Mouse (Mus musculus) erythroblast, embryonic 14.5 days (primary cell): ENCODE data around the gene Gm11983. TPM values are rescaled to one million over a fixed set of nuclear protein-coding genes. Genes with fewer than 3 reads are reported as not detected.
"Not testable (repeated sequence)": the region's sequence is repeated elsewhere in the genome, so short reads cannot be mapped to it uniquely, and the experiment has no call there.

Experiments
- H3K27me3 ChIP-seq: 2 replicates; pipeline ENCODE4 v1.6.1; 2012; ENCODE audit warnings: inconsistent platforms; ENCODE audit not compliant: control insufficient read depth
- H3K36me3 ChIP-seq: 2 replicates; pipeline ENCODE4 v1.6.1; 2012; ENCODE audit warnings: mild to moderate bottlenecking, inconsistent platforms; ENCODE audit not compliant: control insufficient read depth
- H3K4me1 ChIP-seq: 2 replicates; pipeline ENCODE4 v1.6.1; 2012; ENCODE audit warnings: inconsistent platforms; ENCODE audit not compliant: control insufficient read depth
- H3K4me3 ChIP-seq: replicated peaks from 2 replicates; pipeline ENCODE3; 2012; ENCODE audit warnings: moderate library complexity, mild to moderate bottlenecking, inconsistent platforms
- H3K9me3 ChIP-seq: 2 replicates; pipeline ENCODE4 v1.6.1; 2012; ENCODE audit warnings: low read length, inconsistent platforms, mixed read lengths; ENCODE audit not compliant: control insufficient read depth
- GATA1 ChIP-seq: IDR thresholded peaks from 2 replicates; pipeline ENCODE4 v1.6.1; 2012; ENCODE audit warnings: low read length, inconsistent platforms, mixed read lengths
- TAL1 ChIP-seq: IDR thresholded peaks from 3 replicates; pipeline ENCODE4 v1.6.1; 2012; ENCODE audit warnings: low read length, inconsistent platforms, mixed read lengths
- polyA plus RNA-seq: library from polyadenylated mRNA; stranded (reverse); fragments of >175 nt; gene quantifications from 2 replicates; pipeline ENCODE4 v1.2.3, GENCODE M21; 2012

The Gm11983 gene
- polyA plus RNA-seq, 1 experiment: not detected

DNA sequence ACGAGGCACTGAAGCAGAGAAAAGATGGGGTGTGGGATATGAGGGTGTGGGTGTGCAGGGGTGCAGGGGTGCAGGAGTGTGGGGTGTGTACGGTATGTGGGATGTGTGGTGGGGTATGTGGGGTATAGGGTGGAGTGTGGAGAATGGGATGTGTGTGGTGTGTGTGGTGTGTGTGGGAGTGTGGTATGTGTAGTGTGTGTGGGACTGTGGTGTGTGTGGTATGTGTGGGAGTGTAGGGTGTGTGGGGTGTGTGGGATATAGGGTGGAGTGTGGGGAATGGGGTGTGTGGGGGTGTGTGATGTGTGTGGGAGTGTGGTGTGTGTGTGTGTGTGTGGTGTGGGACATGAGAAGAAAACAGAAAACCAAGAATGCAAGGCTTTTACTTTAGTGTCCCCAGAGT, 14.3 kb downstream of the Gm11983 start:
- H3K4me1 ChIP-seq: no peaks in the 10 kb centered on the region
- no peak for TF ChIP-seq GATA1
- TF ChIP-seq TAL1: no peak

DNA sequence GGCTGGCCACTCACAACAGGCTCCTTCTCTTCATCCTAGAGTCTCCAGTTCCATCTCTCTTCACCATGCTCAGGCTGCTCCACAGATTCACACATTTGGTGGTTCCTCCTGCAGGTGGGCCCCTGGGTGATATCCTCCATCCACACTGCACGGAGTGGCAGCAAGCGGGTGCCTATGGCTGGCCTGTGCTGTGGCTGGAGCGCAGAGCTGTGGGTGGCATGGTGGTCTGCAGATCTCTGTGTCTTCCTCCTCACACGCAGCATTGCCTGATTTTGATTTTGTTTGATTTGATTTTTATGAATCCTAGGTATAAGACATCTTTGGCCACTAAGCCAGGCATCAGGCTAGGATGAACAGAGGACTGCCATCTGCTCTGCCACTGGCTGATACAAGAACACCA, 23.0 kb downstream of the Gm11983 start:
- Histone ChIP-seq H3K27me3 (no peaks in the 10 kb centered on the region), H3K4me3 (no peak overlapping the region), H3K9me3 (peaks cover 7% of the 10 kb centered on the region; the same call in 1 of the 2 replicates), H3K4me1 (no peaks in the 10 kb centered on the region), H3K36me3 (no peaks in the 10 kb centered on the region)
- TF ChIP-seq TAL1 (no peak), GATA1 (no peak)

More for the DNA sequence above, 14.3 kb downstream of the Gm11983 start:
- Histone ChIP-seq H3K36me3 (no peaks in the 10 kb centered on the region), H3K27me3 (no peaks in the 10 kb centered on the region), H3K4me3 (no peak overlapping the region), H3K9me3 (peaks cover 5% of the 10 kb centered on the region; the same call in 1 of the 2 replicates)

GRCm38 (mm10) chr11:6802879-6803278, 34.6 kb downstream of the Gm11983 start:
- H3K9me3 ChIP-seq, H3K4me3 ChIP-seq, H3K36me3 ChIP-seq, H3K27me3 ChIP-seq, H3K4me1 ChIP-seq: not testable (repeated sequence)

DNA sequence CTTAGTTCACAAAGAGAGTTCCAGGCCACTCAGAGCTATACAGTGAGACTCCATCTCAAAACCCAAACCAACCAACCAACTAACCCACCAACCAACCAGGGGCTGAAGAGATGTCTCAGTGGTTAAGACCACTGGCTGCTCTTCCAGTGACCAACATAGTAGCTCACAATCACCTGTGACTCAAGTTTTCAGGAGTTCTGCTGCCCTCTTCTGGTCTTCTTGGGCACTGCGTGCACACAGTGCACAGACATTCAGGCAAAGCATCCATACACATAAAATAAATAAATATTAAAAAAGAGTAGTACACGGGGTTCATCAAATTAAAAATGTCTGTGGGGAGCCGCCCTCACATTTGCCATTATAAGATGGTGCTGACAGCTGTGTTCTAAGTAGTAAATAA, 46.8 kb downstream of the Gm11983 start:
- no peaks in the 10 kb centered on the region for H3K36me3 ChIP-seq
- H3K4me1 ChIP-seq: no peaks in the 10 kb centered on the region
- no peaks in the 10 kb centered on the region for H3K27me3 ChIP-seq
- no peak for TF ChIP-seq TAL1
- TF ChIP-seq GATA1: no peak
- no peak overlapping the region for H3K4me3 ChIP-seq
- H3K9me3 ChIP-seq: peaks cover 10% of the 10 kb centered on the region

Other genes starting within 250 kb of the Gm11983 start
- gene Nacad, start 231.6 kb downstream of the Gm11983 start, polyA plus RNA-seq: 1.7 and 3.1 TPM in 2 replicates
- 6.6 and 9.6 TPM in 2 replicates for gene Tbrg4, start 211.6 kb downstream of the Gm11983 start, polyA plus RNA-seq
- gene Wap, start 199.0 kb downstream of the Gm11983 start, polyA plus RNA-seq: not detected in 2 replicates
- gene Ramp3, start 179.1 kb downstream of the Gm11983 start, polyA plus RNA-seq: not detected in 2 replicates
- gene Adcy1, start 225.8 kb upstream of the Gm11983 start, polyA plus RNA-seq: under 0.01 TPM in 1 of 2 replicates, not detected in the other